Mouse (Mus musculus): ENCODE measurements around the gene Cox4i1. TPM values are rescaled to one million over a fixed set of nuclear protein-coding genes. Genes with fewer than 3 reads are reported as not detected.

Gene Cox4i1
- total RNA-seq, 1 experiment from 2014 or later: 2,387 TPM

Other genes starting within 250 kb of the Cox4i1 start
- 10.3 and 15.5 TPM in 2 replicates for gene Gins2, start 78.9 kb upstream of the Cox4i1 start, total RNA-seq (2021)
- 27.8 and 31.6 TPM in 2 replicates for gene 1190005I06Rik, start 20.6 kb upstream of the Cox4i1 start, total RNA-seq (2021)
- 0.64 TPM in 1 of 2 replicates, not detected in the other for gene Gm27021, start 143 bp upstream of the Cox4i1 start, total RNA-seq (2021)
- 106 and 116 TPM in 2 replicates for gene Emc8, start 351 bp downstream of the Cox4i1 start, total RNA-seq (2021)
- 16.9 and 31.7 TPM in 2 replicates for gene Irf8, start 68.1 kb downstream of the Cox4i1 start, total RNA-seq (2021)